Mouse (Mus musculus) gastrocnemius, adult 18-20 months (tissue): ENCODE data around the gene Cmip. TPM values are rescaled to one million over a fixed set of nuclear protein-coding genes. Genes with fewer than 3 reads are reported as not detected.

Experiments used
- DNase-seq: peaks from one replicate; pipeline ENCODE4 v3.0.0; 2021; ENCODE audit warnings: low spot score
- total RNA-seq, 2 experiments: library from RNA; stranded (reverse); gene quantifications; 2 replicates each; pipeline ENCODE4 v1.2.3; 2021

Cmip gene
- total RNA-seq, 2 experiments from 2014 or later: 6.8 to 8.5 TPM

GRCm38 (mm10) chr8:117257821-117258575, 1.1 kb downstream of the Cmip start:
- DNase-seq: no peak

- DNase-seq: no peak
Observed at GRCm38 (mm10) chr8:117258576-117259040, 1.7 kb downstream of the Cmip start.

- DNase-seq: no peak
Observed at GRCm38 (mm10) chr8:117259431-117260001, 2.7 kb downstream of the Cmip start.

GRCm38 (mm10) chr8:117260234-117260929, 3.5 kb downstream of the Cmip start:
- no peak for DNase-seq

- no peak for DNase-seq
Observed at GRCm38 (mm10) chr8:117260930-117261475, 4.1 kb downstream of the Cmip start.

- no peak for DNase-seq
Observed at GRCm38 (mm10) chr8:117261702-117262101, 4.8 kb downstream of the Cmip start.

- DNase-seq: no peak
Observed at GRCm38 (mm10) chr8:117262685-117263084, 5.8 kb downstream of the Cmip start.

- no peak for DNase-seq
Observed at GRCm38 (mm10) chr8:117263442-117263841, 6.6 kb downstream of the Cmip start.

- DNase-seq: no peak
Observed at GRCm38 (mm10) chr8:117265079-117265478, 8.2 kb downstream of the Cmip start.

GRCm38 (mm10) chr8:117267403-117268129, 10.7 kb downstream of the Cmip start:
- no peak for DNase-seq

- DNase-seq: no peak
Observed at GRCm38 (mm10) chr8:117278234-117278633, 21.4 kb downstream of the Cmip start.

- no peak for DNase-seq
Observed at GRCm38 (mm10) chr8:117278668-117279132, 21.8 kb downstream of the Cmip start.

- peak; percentile 42 for DNase-seq
Observed at GRCm38 (mm10) chr8:117280488-117280887, 23.6 kb downstream of the Cmip start.

- no peak for DNase-seq
Observed at GRCm38 (mm10) chr8:117281676-117282075, 24.8 kb downstream of the Cmip start.

GRCm38 (mm10) chr8:117282141-117282950, 25.5 kb downstream of the Cmip start:
- no peak for DNase-seq

- no peak for DNase-seq
Observed at GRCm38 (mm10) chr8:117284768-117285484, 28.1 kb downstream of the Cmip start.

- DNase-seq: no peak
Observed at GRCm38 (mm10) chr8:117287966-117288365, 31.1 kb downstream of the Cmip start.

GRCm38 (mm10) chr8:117289016-117289415, 32.2 kb downstream of the Cmip start:
- no peak for DNase-seq

- DNase-seq: peak; percentile 73
Observed at GRCm38 (mm10) chr8:117290506-117290905, 33.6 kb downstream of the Cmip start.

- DNase-seq: no peak
Observed at GRCm38 (mm10) chr8:117292262-117292661, 35.4 kb downstream of the Cmip start.
